ENCODE assay signal across 8 mouse cellular contexts in the genomic region with DNA sequence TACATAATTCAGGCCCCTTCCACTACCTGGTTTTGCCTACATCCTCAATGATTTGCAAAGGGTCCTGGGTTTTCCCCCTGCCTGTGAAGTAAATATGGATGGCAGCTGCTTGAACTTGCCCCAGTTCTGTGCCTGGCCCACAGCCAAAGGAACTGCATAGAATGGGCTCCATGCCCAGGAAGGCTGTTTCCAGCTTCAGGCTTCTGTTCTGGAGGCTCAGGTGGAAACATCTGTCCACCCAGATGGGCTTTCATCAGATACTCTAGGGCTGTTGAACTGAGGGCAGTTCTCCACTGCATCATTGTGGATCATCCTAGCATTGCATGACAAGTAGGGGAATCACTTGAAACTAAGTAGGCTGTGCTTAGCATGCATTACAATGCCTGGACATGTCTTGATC. TPM values are rescaled to one million over a fixed set of nuclear protein-coding genes. Genes with fewer than 3 reads are reported as not detected.
DNase-seq lines count a peak whose midpoint lies in the region; ATAC-seq and TF ChIP-seq lines count a peak whose summit lies in the region.
"Had no signal": no experiment of that assay in that cellular context is flagged by ENCODE, and none has a peak within 500 bp of the region (broad histone marks: within the 10 kb centered on the region; RNA-seq: fewer than 3 reads in every experiment).

No protein-coding gene starts in this region.

- ATAC-seq in midbrain, embryonic 14.5 days (ENCODE audit: low FRiP score, low TSS enrichment) = no peak
- ATAC-seq in megakaryocyte-erythroid progenitor cell, adult 5-6 weeks (replicated peaks; ENCODE audit: low FRiP score, low TSS enrichment, poor library complexity, severe bottlenecking) = peak; percentile 88

- no peak for TF ChIP-seq POLR2A in brain, embryonic 14.5 days (IDR thresholded peaks at IDR 0.05; ENCODE audit: borderline replicate concordance, extremely low read depth, insufficient read depth, insufficient read length, poor library complexity, severe bottlenecking)

- peak; percentile 54 for DNase-seq in midbrain, embryonic 14.5 days
- no peak for DNase-seq in midbrain, embryonic 10.5 days (ENCODE audit: low spot score)
- DNase-seq in brain, embryonic 14.5 days (ENCODE audit: low read depth) = peak; percentile 79
- DNase-seq in gastrocnemius, postnatal 10 days = peak; percentile 35
- peak; percentile 20 to 36 for DNase-seq in layer of hippocampus, adult 2 months (ENCODE audit: low spot score in 2 of 2)
- DNase-seq in spleen, postnatal 4 days (ENCODE audit: low spot score in 2 of 2) = no peak

- no peaks in the 10 kb centered on the region for H3K4me1 ChIP-seq in midbrain, embryonic 14.5 days (ENCODE audit: control insufficient read depth, insufficient read depth, low read length)
- no peaks in the 10 kb centered on the region for H3K4me1 ChIP-seq in midbrain, embryonic 10.5 days

- TF ChIP-seq CTCF in brain, embryonic 14.5 days (IDR thresholded peaks at IDR 0.05; ENCODE audit: borderline replicate concordance, extremely low read depth, insufficient read depth, insufficient read length) = no peak
- no peak for TF ChIP-seq CTCF in layer of hippocampus, adult 2 months (conservative IDR thresholded peaks at IDR 0.05)

- no peak overlapping the region for H3K9ac ChIP-seq in midbrain, embryonic 14.5 days (replicated peaks; ENCODE audit: low read length)

- H3K4me3 ChIP-seq in midbrain, embryonic 14.5 days (replicated peaks; ENCODE audit: low read depth, low read length) = no peak overlapping the region
- no peak overlapping the region for H3K4me3 ChIP-seq in midbrain, embryonic 10.5 days
- no peak overlapping the region for H3K4me3 ChIP-seq in layer of hippocampus, adult 2 months

- H3K4me2 ChIP-seq in midbrain, embryonic 14.5 days (ENCODE audit: low read length) = no peak overlapping the region

- peaks cover 84% of the 10 kb centered on the region for H3K36me3 ChIP-seq in midbrain, embryonic 14.5 days (ENCODE audit: control insufficient read depth, insufficient read depth, low read length)
- peaks cover 99% of the 10 kb centered on the region for H3K36me3 ChIP-seq in midbrain, embryonic 10.5 days

- H3K27me3 ChIP-seq in midbrain, embryonic 14.5 days (ENCODE audit: control insufficient read depth, insufficient read depth, low read length) = no peaks in the 10 kb centered on the region
- H3K27me3 ChIP-seq in midbrain, embryonic 10.5 days (ENCODE audit: low read depth, poor library complexity, severe bottlenecking) = no peaks in the 10 kb centered on the region

- no peak overlapping the region for H3K27ac ChIP-seq in midbrain, embryonic 14.5 days (replicated peaks; ENCODE audit: low read depth, low read length)
- H3K27ac ChIP-seq in midbrain, embryonic 10.5 days (replicated peaks) = no peak overlapping the region
- H3K27ac ChIP-seq in layer of hippocampus, adult 2 months = peak overlapping the region; percentile 21; the same call in 1 of the 2 replicates

- no peaks in the 10 kb centered on the region for H3K9me3 ChIP-seq in midbrain, embryonic 14.5 days (ENCODE audit: control insufficient read depth, low read length)
- H3K9me3 ChIP-seq in midbrain, embryonic 10.5 days (replicated peaks) = no peaks in the 10 kb centered on the region

RNA-seq across cellular contexts. Expression of gene Nsfl1c, which starts 18.2 kb away (rescaled TPM):
- 194 and 260 TPM in 2 replicates for polyA plus RNA-seq in midbrain, embryonic 14.5 days (2014; fragmentation: Nextera tagmentation; extraction: Ambion mirVana)
- polyA plus RNA-seq in midbrain, embryonic 10.5 days (2016; fragmentation: Nextera tagmentation; extraction: Ambion mirVana) = 298 and 305 TPM in 2 replicates
- polyA plus RNA-seq in brain, embryonic 14.5 days (2012; rRNA removed) = 171 and 189 TPM in 2 replicates
- 100 to 1,000 TPM; 103 to 119 TPM for total RNA-seq in gastrocnemius, postnatal 10 days (2021)
- 100 to 1,000 TPM; 143 to 148 TPM for total RNA-seq in layer of hippocampus, adult 2 months (2021)
- total RNA-seq in megakaryocyte-erythroid progenitor cell, adult 5-6 weeks (2014; fragmentation: Nextera tagmentation) = 92.8 and 115 TPM in 2 replicates
- total RNA-seq in megakaryocyte-erythroid progenitor cell, adult 5-6 weeks (2017) = 149 and 154 TPM in 2 replicates

RNA-seq across cellular contexts. Expression of gene Fkbp1a, which starts 30.1 kb away (rescaled TPM):
- polyA plus RNA-seq in midbrain, embryonic 14.5 days (2014; fragmentation: Nextera tagmentation; extraction: Ambion mirVana) = 547 and 602 TPM in 2 replicates
- polyA plus RNA-seq in midbrain, embryonic 10.5 days (2016; fragmentation: Nextera tagmentation; extraction: Ambion mirVana) = 581 and 591 TPM in 2 replicates
- polyA plus RNA-seq in brain, embryonic 14.5 days (2012; rRNA removed) = 174 and 216 TPM in 2 replicates
- 100 to 1,000 TPM; 238 to 248 TPM for total RNA-seq in gastrocnemius, postnatal 10 days (2021)
- total RNA-seq in layer of hippocampus, adult 2 months (2021) = 100 to 1,000 TPM; 892 to 923 TPM
- total RNA-seq in megakaryocyte-erythroid progenitor cell, adult 5-6 weeks (2014; fragmentation: Nextera tagmentation) = 5.5 and 17.9 TPM in 2 replicates
- total RNA-seq in megakaryocyte-erythroid progenitor cell, adult 5-6 weeks (2017) = 5.7 and 6.8 TPM in 2 replicates

RNA-seq across cellular contexts. Expression of gene 4921509C19Rik, which starts 36.2 kb away (rescaled TPM):
- not detected in 2 replicates for polyA plus RNA-seq in midbrain, embryonic 14.5 days (2014; fragmentation: Nextera tagmentation; extraction: Ambion mirVana)
- not detected in 2 replicates for polyA plus RNA-seq in midbrain, embryonic 10.5 days (2016; fragmentation: Nextera tagmentation; extraction: Ambion mirVana)
- polyA plus RNA-seq in brain, embryonic 14.5 days (2012; rRNA removed) = not detected in 2 replicates
- total RNA-seq in gastrocnemius, postnatal 10 days (2021) = not detected
- total RNA-seq in layer of hippocampus, adult 2 months (2021) = not detected
- not detected in 2 replicates for total RNA-seq in megakaryocyte-erythroid progenitor cell, adult 5-6 weeks (2014; fragmentation: Nextera tagmentation)
- total RNA-seq in megakaryocyte-erythroid progenitor cell, adult 5-6 weeks (2017) = not detected in 2 replicates
- polyA plus RNA-seq: neural tube, embryonic 11.5 days had no signal

Comparison
In these comparisons a context has a peak if more than half of its experiments do, and no peak if none do; other contexts are left out.
1. DNase-seq: peak in midbrain, embryonic 14.5 days (single experiment), brain, embryonic 14.5 days (single experiment), gastrocnemius, postnatal 10 days (single experiment) and layer of hippocampus, adult 2 months (2 of 2); none in midbrain, embryonic 10.5 days (single experiment) and spleen, postnatal 4 days (0 of 2).
2. RNA of gene Fkbp1a, which starts 30.1 kb away (total RNA-seq): 892 to 923 TPM in layer of hippocampus, adult 2 months and 238 to 248 TPM in gastrocnemius, postnatal 10 days; 5.5 to 17.9 TPM in megakaryocyte-erythroid progenitor cell, adult 5-6 weeks; every median in the first group is over 10 times any median in the second.